Mouse (Mus musculus) ovary, postnatal 36 days (tissue): ENCODE measurements at regions not wholly inside any gene's neighbourhood (a gene's known extent, or its start where the extent isn't known, plus 50 kb on each side); places are given as distances from the start of the nearest gene placed in this dataset.

ENCODE experiments used
- DNase-seq: peaks from one replicate; pipeline ENCODE4 v3.0.0; 2022; ENCODE audit warnings: low spot score, mixed read lengths

DNA sequence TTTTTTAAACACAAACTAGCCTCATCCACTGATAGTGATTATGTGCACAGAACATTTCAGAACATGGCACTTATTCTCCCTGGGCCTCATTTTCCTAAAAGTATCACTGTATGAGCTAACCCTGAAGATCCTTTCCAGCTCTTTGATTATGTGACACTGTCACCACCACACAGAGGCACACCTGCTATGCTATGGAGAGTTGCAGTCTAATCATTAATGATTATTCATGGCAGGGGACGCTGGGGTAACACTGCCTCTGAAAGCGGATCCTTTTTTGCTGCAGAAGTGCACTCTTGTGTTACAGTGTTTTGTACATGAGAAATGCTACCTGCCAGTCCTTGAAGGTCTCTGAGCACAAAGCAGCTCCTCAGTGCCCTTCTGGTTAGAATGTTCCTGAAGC lies 615.3 kb upstream of the Fbxo33 start:
- DNase-seq: no peak

DNA sequence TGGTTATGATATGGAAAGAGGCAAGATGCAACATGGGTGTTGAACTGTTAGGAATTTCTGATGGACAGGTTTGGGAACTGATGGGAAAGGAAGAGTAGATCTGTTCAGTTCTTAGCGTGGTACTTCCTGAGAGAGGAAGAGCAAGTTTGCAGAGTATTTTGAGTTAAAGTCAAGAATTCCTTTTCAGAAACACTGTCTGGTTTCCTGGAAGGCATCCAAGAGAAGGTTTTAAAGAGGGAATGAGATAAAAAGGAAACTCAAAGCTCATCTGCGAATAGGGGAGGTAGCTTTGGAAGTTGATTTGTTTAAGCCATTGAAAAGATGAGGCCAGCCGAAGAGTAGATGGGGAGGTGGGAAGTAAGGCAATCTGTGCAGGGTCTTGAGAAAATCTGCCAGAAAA lies 603.4 kb upstream of the Fbxo33 start:
- no peak for DNase-seq

DNA sequence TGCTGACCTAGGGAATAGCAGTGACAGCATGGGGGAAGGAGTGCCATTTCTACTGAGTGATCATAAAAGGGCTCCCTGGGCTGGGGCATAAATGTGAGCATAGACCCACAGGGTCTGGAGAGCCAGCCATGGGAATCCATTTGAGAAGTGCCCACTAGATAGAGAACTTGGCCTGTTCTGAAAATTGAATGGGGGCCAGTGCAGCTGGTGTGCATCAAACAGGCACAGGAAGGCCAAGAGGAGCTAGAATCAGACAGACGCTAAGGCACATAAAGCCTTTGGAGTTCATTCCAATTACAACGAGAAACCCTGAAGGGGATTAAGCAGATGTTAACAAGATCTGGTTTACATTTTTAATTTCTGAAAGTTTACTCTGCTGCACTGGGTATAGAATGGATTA lies 602.9 kb upstream of the Fbxo33 start:
- no peak for DNase-seq

DNA sequence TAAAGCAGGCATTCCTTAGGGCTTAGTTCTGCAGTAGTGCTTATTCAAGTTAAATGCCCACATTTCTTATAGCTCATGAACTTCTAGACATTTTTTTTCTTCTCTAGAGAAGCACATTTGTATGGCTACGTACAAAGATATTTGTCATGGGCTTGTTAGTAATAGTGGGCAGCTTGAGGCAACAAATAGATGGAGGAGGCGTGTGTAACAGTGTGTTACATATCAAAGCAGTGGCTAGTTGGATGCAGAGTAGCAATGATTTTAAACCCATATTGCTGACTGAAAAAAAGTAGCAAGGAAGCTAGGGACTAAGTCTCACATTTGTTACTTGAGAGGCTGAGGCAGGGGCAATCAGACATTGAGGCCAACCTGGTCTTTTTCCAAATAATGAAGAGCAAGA lies 602.2 kb upstream of the Fbxo33 start:
- no peak for DNase-seq

DNA sequence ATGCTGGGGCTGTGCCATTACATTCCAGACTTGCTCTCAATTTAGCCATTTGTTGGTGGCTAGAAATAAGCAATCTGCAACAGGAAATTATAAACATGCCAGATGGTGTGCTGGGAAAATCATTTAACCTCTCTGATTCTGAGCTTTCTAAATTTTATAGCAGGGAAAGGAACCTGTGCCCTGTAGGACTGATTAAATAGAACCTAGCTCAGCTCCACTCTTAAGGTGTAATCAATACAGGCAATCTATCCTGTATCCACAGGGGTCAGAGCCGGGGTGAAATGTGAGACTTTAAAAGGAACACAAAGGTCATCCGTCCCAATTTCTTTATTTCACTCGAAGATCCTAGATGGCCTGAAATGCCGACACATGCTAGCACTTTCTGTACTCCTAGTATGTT lies 596.4 kb upstream of the Fbxo33 start:
- DNase-seq: no peak

DNA sequence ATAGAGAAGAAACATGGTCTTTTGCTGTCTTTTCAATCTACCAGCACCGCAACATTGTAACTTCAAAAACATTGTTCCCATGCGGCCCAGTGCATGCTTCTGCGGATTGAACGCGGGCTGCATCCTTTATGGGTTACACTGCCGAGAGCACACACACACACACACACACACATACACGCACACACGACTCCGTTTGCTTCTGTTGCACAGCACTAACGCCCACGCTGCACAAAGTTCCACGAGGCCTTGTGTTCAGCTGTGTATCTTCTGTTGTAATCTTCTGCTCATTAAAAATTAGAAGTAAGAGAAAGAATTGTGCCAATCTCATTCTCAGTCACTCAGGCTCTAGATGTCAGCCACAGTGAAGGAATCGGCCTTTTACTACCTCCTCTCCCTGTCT lies 594.8 kb upstream of the Fbxo33 start:
- DNase-seq: no peak

DNA sequence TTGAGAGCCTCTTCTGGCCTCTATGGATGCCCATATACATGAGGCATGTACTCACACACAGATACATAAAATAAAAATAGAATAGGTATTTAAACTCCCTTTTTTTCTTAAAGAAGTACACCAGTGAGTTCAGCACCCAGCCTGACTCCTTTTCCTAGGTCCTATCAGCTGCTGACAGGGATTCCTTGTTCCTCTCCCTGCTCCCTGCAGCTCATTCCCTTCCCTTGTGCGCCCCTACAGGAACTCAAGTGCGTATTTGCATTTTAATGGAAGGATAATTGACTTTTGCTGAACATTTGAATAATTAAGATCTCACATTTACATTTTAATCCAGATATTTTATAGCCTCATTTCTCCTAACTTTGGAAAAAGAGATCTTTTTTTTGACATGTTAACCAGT lies 589.7 kb upstream of the Fbxo33 start:
- no peak for DNase-seq

DNA sequence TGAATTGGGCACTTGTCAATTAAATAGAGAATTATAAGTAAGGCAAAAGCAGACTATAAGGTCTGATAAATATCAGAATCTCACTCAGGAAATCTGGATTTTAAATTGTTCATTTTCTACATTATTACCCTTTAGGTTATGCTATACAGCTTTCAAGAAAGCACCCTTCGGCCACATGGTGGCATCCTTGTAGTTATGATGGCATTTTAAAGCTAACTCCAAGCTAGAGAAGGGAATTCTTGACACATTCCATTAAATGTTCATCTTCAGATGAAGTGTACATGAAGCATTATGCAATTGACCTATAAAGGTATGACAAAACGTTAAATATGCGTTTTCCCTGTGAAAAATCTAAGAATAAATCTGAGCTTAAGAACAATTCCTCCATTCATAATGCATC lies 578.5 kb upstream of the Fbxo33 start:
- DNase-seq: peak; percentile 7

DNA sequence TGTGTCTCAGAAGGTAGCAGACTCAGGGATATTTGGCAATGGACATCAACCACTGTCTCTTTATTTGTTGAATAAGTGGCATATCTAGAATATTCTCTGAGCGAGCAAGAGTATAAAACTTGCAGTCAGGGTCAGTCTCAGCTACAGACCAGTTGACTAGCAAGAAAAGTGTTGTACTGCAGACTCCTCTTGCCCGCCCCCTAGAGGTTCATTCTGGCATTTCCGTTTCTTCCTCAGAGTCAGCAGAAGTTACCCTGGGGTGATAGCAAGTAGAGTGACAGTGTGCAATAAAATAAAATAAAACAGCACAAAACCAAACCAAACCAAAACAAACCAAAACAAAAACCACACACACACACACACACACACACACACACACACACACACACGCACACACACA lies 571.9 kb upstream of the Fbxo33 start:
- no peak for DNase-seq

DNA sequence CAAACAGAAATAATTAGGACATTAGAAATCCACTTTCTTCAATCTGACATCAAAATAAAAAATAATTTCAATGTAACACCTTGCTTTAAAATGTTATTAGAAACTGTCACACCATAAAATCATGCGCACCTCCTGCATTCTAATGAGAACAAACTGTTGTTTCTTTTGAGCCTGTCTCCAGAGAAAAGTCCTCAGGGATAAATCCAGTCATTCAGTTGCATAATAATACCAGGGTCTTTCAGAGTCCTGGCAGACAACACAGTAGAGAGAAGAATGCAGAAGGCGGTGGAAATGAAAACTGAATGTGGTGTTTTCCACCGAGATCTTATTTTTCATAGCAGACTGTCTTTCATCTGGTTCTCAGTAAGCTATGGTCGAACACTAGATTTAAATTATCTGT lies 567.3 kb upstream of the Fbxo33 start:
- DNase-seq: no peak

DNA sequence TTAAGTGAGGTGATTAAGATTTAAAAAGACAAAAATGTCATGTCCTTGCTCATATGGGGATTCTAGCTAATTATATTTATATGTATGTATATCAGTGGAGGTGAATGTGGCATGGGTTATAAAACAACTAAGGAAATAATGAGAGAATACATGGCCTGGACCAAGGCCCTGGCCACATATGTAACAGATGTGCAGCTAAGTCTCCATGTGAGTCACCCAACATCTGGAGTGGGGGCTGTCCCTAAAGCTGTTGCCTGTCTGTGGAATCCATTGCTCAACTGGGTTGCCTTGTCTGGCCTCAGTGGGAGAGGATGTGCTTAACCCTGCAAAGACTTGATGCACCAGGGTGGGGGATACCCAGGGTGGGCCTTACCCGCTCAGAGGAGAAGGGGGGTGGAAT lies 551.5 kb upstream of the Fbxo33 start:
- DNase-seq: no peak

DNA sequence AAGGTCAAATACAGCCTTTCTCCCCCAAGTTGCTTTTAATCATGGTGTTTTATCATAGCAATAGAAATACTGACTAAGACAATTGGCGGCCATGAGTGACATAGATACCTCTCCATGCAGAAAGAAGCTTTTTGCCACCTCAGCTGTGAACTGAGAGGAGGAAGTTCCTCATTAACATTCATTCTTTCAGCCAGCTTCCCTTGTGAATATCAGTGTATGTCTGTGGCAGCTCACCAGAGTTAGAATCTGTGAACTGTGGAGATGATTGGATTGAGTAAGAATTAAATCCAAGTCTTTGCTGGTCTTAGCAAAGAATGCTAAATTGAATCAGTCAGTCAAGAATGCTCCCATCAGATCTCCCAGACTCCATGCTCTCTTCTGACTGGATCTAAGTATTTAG lies 542.7 kb upstream of the Fbxo33 start:
- no peak for DNase-seq

DNA sequence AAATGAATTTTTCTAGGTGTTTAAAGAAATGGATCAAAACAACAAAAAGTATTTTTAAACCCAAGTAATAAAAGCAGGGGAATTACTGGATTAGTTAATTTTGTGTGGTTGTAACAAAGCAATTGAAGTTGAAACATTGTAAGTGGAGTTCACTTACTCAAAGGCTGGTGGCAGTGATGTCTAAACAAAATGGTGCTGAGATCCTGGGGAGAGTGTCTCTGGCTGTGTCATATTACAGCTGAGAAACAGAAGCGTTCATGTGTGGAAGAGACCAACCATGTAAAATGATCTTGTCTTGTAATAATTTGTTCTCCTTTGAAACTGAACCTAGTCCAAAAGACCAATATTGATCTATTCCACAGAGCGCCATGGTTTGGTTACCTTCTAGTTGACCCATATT lies 525.2 kb upstream of the Fbxo33 start:
- DNase-seq: no peak

DNA sequence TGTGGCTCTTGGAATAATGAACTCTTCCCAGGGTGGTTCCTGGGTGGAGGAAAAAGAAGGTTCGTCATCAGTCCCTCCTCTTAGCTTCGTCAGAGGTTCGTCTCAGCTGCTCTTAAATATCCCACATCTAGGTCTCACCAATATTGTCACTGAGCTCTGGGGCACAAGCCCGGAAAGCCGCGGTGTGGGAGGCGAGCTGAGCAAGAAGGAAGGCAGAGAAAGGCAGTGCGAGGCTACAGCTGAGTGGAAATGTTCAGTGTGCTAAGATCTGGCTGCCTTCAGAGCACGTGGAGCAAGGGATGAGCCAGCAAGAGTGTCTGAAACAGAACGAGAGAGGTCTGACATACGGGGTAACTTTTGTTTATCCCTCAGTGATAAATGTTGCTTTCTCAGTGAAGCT lies 523.7 kb upstream of the Fbxo33 start:
- no peak for DNase-seq

DNA sequence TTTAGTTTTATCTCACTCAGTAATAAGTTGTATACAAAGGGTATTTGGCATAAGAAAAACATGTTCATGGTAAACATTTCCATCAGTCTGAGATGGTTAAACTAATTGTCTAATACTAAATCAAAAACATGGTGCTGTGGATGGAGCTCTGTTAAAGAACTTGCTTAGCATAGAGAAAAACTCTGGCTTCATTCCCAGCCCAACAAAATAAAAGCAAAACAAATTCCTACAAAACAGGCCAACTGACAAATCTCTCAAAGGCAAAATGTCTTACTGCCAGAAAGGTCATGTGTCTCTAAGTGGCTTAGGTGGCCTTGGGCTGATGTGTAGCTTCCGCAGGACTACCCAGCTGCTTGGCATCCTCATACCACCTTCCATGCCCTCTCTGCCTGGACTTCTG lies 505.4 kb upstream of the Fbxo33 start:
- peak; percentile 8 for DNase-seq

DNA sequence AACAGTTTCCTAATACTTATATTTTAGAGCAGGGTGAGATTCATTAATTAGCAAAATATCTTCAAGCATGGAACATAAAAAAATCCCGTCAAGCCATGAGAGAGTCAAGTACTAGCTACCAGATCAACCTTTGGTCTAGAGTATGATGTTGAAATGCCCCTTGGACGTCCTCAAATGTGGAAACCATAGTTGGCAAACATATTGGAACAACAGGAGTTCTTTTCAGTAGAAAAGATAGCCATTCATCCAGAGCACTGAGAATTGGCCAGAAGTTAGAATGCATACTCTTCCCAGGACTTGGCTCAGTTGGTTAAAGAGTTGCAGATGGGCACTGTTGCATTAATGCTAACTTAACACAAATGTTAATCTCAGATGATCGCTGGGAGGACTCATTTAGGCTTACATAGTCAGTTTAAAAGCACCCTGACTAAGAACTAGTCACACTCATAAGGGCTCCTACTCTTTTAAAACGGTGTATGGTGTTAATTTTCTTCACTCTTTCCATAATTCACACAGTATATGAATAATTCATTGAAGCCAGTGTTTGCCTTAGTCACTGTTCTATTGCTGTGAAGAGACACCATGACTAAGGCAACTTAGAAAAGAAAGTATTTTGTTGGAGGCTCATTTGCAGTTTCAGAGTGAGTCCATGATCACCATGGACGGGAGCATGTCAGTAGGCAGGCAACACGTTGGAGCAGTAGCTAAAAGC lies 503.1 kb upstream of the Fbxo33 start:
- DNase-seq: no peak

DNA sequence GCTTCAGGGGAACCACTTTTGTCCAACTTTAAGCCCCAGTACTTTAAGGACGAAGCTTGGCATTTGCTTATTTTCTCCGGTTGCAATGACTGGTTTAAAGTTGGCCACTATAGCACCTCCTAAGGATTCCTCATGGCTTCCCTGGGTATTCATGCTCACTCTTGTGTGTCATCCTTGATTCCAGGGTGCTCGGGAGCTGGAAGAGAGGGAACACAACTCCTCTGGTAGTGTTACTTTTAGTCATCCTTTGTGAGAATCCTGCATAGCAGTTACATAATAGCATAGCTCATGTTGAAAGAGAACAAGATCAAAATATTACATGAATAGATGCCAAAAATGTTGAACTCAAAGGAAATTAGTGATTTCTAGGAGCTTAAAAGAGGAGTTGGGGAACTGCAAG lies 493.7 kb upstream of the Fbxo33 start:
- no peak for DNase-seq

DNA sequence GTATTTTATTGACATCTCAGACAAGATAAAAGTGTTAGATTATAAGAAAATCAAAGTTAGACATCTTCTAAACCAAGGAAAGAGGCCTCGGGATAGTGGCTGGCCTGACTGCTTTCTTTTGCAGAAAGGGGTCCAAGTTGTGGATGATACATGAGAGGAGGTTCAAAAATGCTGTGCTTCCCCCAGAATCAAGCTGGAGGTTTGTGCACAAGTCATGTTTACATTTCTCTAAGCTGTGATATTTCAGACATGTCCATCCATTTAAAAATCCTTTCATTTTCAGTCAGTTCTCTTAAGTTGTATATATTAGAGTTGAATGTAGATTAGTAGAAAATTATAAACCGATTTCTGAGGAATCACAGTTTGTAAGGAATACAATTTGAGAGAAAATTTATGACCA lies 463.7 kb upstream of the Fbxo33 start:
- no peak for DNase-seq

DNA sequence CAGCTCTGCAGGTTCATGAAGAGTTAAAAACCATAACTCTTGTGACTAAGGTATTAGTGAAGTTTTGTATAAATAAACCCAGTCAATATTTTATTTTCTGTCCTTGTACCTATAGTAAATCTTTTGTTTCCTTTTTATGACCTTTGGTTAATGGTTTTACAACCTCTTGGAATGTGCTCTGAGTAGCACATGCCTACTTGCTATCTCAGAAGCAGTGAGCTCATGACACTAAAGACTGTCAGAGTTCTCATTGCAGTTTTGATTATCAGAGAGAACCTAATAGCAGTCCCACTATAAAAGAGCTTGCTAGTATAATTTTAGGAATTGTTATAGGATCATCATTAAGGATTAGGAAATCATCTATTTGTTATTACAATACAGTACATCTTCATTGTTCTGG lies 443.6 kb upstream of the Fbxo33 start:
- DNase-seq: no peak

DNA sequence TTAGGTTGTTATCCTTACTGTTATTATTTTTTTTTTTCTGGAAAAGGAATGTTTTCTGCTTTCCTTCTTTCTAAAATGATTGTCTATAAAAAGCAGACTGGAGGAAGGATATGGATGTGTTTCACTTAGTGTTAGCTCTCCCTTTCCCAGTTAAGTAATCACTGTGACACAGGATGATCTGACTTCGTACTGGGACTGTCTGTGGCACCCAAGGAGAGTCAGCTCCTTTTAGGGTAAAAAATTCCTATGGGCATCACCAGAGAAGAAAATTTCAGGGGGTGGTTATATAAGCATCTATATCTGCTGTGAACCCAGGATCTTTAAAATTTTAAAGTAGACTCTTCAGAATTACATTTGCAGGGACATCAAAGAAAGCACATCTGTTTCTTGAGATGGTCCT lies 411.2 kb upstream of the Fbxo33 start:
- no peak for DNase-seq

DNA sequence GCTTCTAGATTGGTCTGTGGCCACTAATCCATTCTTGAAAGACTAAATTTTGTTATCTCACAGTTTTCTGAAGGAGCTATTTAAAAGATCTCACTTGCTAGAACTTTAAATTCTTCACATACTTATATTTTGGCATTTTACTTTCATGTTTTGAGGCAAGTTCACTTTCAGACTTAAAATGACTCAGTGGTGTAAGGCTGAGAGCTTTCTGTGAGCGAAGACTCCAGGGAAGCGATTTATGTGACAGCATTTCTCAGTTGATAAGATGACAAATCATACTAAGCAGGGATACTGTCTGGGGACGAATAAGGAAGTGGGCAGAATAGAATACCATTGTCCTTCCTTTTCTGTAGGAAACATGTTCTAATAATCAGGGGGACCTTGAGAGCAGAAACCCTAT lies 403.6 kb upstream of the Fbxo33 start:
- DNase-seq: no peak

DNA sequence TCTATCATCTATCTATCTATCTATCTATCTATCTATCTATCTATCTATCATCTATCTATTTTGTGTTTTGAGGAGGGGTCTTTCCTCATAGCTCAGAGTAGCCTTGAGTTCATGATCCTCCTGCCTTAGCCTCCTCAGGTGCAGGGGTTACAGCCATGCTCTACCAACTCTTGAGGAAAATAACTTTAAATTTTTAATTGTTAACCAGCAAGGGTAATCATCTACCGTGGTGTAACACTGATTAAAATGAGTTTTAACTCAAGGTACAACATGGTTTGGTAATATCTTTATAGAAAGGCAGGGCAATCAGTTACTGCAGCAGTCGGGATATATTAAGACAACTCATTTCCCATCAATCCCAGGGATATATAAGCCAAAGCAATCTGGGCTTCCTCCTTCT lies 401.6 kb upstream of the Fbxo33 start:
- no peak for DNase-seq

DNA sequence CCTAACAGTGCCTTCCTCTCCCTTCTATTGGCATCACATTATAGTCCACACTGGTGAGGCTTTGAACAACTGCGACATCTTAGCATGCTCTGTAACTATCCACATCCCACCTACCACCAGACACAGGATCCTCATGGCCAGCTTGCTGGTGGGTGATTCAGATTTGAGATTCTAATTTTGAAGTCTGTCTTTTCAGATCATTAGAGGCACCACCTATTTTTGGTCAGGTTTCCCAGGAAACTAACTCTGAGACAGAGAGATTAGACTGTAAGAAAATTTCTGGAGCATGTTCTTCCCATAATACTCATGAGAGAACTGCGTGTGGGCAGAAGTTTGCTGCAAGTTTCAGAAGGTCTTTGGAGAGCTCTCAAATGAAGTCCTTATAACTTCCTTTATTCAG lies 400.8 kb upstream of the Fbxo33 start:
- DNase-seq: no peak

DNA sequence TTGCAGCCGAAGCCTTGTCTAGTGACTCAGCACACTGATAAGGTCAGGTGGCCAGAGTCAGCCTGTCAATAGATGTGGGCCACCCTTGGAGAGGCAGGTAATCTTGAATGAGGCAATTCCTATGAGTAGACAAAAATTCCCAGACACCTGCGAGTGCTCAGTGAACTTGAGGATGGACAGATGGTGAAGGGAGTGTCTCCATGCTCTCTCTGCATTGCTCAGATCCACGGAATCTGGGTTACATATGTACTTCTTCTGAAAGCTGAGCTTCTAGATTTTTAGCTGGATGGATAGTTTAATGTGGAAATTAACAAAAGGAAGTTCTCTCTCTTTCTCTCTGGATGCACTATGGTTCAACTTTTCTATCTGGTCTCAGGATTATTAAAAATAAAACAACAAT lies 396.6 kb upstream of the Fbxo33 start:
- DNase-seq: no peak

DNA sequence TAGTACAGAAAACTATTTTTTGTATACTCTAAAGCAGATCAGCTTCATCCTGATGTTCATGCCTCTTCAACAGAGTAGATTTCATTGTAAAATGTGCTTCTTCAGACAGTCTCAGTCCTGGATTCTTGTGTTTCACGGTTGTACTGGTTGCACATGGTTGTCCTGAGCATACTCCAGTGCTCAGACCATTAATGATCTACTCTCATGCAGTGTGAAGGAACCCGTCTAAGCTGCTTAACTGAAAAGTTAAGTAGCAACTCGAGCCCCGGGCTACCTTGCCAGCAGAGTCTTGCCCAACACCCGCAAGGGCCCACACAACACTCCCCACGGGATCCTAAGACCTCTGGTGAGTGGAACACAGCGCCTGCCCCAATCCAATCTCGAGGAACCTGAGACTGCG lies 380.3 kb upstream of the Fbxo33 start:
- no peak for DNase-seq
